Mouse (Mus musculus): Measurements from ENCODE around the gene Hpgds.

DNA sequence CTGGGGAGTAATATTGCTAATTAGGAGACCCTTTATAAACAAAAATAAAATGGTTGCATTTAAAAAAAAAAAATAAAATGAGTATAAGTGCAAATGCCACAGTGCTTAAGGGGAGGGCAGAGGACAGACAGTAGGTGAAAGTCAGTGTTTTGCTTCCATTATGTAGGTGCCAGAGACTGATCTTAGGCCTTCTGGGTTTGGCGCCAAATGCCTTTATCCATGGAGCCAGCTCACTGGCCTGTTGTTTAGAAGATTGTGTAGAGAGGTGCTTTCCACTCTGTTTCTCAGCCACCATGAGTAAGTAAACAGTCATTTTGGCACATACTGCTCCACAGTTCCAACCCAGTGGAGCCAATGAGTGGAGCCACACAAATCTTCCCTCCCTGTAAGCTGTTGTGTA, 27.2 kb downstream of the Hpgds start:
- TF ChIP-seq CTCF (IDR thresholded peaks at IDR 0.05; ENCODE audit: low read depth) (no peak), EP300 (optimal IDR thresholded peaks at IDR 0.05) (no peak)
